Mouse (Mus musculus) lung, postnatal 14 days (tissue): ENCODE measurements around the gene 2300002M23Rik.

Experiments used
- DNase-seq: peaks from one replicate; pipeline ENCODE4 v3.0.0; 2021

Gene 2300002M23Rik

DNA sequence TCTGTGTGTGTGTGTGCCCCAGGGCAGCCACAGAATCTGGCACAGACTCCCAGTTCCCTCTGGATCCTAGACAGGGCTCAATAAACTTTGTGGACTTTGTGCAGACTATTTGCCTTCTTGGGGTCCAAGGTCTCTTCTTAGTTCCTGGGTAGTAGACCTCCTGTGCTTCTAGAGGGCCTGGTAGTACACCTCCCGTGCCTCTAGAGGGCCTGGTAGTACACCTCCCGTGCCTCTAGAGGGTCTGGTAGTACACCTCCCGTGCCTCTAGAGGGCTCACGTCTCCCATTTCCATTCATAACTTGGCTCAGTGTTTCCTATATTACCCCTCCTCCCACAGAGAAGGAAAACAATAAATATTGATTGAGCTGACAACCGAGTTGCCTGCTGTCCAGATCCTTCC lies 10.4 kb upstream of the 2300002M23Rik start:
- peak; percentile 64 for DNase-seq

DNA sequence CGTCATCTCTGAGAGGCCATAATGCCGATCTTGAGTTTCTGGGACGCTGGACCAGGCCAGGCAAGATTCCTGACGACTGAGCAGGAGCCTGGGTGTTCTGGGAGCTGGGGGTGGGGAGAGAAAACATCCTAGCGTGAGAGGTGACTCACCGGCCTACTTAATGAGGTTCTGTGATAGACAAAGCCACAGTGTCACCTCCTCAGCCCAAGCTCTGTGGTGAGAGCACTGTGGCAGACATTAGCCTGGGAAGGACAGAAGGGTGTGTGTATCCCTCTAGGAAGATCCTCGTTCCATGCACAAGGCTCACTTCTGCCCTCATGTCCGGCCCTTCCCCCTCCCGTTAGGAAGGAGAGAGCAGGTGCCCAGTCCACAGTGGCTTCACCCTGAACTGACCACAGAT lies 9.9 kb upstream of the 2300002M23Rik start:
- no peak for DNase-seq

DNA sequence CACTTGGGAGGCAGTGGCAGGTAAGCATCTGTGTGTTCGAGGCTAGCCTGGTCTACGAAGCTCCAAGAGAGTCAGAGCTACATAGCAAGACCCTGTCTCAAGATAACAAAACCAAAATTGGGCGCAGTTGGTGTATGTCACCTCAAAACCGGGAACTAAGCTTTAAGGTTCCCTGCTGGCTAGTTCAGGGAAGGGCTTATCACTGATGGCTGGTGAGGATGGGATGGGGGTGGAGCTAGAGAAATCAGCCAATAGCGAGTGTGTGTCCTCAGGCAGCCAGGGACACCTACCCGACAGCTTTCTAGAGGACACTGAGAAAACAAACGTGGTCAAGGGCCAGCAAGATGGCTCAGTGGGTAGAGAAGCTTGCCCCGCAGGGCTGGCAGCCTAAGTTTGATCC lies 9.0 kb upstream of the 2300002M23Rik start:
- DNase-seq, result no peak

DNA sequence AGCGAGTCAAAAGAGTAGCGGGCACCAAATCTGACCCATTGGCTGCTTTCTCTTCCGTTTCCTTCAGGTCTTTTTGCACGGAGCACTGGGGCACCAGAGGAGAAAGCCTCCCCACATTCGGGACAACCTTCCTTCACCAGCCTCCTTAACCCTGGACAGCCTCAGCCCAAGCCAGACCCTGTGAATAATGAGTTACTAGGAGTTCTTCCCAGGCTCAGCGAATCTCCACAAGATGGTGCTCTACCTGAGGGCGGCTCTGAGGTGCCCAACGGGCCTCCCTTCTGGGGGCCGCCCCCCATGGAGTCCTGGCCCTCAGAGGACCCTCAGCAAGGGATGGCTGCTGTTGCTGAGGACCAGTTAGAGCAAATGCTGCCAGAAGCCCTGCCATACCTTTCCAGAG lies 517 bp downstream of the 2300002M23Rik start:
- DNase-seq, result no peak

DNA sequence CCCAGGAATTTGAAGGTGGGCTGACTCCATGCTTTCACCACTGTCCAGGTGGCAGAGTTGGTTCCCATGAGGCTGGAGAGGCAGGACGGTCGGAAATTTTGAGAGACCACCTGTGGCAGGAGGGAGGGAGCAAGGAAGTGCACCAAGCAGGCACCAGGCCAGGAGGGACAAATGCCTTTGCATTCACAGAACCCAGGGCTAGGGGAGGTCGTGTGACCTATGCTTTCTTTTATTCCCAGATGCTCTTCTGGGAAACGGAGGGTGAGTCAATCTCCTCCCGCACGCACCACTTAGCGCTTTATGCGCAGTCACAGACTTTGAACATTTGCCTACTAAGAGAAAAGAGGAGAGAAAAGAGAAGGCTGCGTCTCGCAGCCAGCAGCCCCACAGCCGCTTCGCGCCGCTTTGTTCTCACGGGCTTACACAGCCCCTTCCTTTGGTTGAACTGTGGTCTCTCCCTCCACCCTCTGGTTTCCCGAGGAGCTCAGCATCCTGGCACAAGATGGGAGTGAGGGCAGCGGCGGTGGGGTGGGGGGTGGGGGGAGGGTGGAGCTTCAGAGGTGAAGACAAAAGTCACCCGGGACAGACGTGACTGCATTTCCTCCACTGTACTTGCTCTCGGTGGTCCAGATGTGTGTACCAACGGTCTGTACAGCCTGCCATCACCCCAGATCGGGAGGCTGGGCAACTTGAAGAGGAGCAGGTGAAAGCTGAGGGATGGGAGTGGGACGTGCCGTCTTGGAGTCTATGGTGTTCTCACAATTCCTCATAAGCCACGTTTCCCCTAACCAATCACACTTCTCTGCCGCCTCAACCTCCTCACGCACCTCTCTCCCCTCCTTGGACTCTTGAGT lies 2.1 kb downstream of the 2300002M23Rik start:
- DNase-seq, result no peak

DNA sequence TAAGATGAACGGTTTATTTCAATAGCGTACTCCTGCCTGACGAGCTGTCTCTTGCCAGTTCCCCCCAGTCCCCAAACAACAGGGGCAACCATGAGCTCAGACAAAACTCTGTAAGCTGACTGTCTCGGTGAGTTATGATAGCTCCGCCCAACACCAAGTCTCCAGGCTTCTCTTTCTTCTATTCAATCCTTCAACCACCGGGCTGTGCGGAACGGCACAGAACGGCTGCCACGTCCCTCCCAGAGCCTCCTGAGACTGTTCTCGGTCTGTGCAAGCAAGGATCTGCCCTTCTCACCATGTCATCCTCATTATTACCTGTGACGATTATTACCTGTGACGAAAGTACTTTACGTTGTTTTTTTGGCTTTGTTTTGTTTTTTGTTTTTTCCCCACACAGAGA lies 3.6 kb downstream of the 2300002M23Rik start:
- DNase-seq, result no peak

DNA sequence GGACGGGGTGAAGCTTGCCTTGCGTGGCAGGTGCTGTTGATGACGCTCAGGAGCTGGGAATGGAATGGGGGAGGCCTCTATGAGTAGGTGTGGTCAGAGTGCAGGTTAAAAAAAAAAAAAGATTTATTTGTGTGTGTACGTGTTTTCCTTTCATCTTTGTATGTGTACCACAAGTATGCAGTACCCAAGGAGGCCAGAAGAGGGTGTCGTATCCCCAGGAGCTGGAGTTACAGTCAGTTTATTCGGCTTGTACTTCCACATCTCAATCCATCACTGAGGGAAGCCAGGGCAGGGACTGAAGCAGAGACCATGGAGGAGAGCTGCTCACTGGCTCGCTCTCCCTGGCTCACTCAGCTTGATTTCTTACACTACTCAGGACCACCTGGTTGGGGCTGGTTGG lies 4.2 kb downstream of the 2300002M23Rik start:
- DNase-seq, result no peak

DNA sequence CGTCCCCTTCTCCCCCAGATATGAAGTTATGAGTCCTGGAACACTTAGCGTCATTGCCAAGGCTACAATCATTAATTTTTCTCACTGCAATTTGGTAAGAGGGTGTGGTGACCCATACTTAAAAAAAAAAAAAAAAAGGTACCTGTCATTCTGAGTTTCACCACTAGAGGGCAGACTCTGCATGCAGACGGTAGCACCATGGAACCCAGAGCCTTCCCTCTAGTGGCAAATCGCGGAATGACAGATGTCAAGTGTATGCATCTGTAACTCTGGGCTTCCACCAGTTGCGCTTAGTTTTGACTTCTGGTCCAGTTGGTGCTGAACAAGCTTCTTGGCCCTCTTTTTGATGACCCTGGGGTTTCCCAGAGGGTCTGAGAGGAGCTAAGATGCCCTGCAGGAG lies 11.0 kb downstream of the 2300002M23Rik start:
- DNase-seq, result peak; percentile 91

DNA sequence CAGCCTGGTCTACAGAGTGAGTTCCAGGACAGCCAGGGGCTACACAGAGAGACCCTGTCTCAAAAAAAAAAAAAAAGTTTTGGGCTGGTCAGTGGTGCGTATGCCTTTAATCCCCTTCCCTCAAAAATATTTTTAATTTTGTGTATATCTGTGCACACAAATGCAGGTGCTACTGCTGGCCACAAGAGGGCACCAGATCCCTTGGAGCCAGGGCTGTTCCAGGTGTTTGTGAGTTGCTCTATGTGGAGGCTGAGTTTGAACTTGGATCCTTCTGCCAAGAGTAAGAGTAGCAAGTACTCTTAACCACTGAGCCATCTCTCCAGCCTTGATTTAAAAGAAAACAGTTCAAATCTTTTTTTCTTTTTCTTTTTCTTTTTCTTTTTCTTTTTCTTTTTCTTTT lies 15.7 kb downstream of the 2300002M23Rik start:
- DNase-seq, result no peak

DNA sequence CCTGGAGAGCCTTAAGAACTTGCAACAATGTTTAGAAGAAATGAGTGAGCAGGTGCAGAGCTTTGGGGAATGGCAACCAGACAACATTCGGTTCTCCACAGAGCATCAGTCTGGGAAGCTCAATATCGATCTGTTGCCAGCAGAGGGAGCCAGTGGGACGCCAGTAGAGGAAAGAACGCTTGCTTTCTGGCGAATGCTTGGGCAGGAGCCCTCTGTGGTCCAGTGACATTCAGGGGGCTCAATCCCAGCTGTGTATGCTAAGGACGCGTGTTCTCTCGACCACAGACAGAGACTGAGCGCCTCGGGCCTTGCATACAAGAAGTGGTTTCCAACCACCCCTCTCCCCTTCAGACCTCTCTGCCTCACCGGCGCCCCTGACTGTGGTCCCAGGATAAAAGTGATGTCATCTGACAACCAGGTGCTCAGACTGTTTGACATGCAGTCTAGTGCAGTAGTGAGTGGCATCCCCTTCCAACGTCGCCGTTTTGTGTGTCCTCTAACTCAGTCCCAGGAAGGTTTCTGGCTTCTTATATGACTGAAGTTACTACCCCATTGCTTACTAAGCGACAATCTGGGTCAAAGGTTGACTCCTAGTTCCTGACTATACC lies 17.2 kb downstream of the 2300002M23Rik start:
- DNase-seq, result peak; percentile 83

DNA sequence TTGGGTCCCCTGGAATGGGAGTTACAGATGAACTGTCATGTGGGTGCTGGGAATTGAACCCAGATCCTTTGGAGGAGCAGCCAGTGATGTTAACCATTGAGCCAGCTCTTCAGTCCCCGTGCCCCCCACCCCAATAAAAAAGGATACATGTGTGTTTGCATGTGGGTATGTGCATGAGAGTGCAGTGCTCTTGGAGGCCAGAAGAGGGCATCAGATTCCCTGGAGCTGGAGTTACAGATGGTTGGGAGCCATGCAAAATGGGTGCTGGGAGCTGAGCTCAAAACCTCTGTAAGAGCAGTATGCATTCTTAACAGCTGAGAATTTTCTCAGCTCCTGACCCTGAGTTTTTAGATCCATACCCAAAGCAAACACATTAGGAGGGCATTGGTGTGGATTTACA lies 20.0 kb downstream of the 2300002M23Rik start:
- no peak for DNase-seq

DNA sequence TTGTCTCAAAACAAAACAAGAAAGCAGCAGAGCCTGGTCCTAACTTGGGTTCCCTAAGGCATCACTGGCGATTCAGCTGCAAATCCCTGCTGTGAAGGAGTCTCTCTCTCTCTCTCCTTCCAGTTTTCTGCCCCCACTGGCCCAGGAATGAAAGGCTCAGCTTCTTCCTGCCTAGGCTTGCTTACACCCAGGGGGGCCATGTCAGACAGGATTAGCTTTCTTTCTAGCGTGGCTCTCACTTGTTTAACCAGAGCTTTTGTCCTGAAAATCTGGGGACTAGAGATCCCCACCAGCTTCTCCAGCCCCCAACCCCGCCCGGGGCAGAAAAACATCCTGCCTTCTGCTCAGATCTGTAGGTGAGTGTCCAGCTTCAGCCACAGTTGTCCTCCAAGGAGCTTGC lies 21.1 kb downstream of the 2300002M23Rik start:
- no peak for DNase-seq

DNA sequence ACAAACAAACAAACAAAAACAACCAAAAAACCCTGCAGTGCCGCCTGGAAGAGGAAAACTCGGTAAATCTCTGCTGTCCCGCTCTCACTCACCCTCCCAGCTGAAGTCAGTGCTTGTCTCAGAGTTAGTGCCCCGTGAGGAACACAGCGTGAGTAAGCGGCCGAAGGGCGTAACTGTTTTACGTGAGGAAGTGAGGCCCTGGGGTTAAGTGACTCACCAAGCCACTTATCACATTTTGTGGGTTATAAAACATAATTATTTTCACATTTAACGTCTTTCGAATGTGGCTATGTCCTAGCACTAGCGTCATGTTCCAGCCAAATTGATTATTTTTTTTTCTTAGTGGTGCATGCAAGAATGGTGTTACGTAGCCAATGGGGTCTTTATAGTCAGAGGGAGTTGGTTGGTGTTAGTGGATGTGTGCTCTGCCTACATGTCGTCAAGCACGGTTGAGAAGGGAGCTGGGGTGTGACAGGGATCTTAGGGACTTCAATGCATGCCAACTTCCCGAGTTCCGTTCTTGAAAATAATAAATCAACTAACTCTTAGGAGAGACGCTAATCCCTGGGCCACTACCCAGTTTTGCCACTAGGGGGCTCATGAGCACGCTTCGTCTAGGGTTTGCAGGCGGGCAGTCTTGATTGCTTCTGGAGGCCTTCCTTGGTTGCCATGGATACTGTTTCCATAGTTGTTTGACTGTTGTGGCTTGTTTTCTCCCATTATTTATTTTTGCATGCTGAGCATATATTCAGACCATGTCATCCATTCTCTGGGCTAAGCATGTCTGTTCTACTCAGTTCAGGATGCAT lies 23.4 kb downstream of the 2300002M23Rik start:
- DNase-seq, result peak; percentile 86

DNA sequence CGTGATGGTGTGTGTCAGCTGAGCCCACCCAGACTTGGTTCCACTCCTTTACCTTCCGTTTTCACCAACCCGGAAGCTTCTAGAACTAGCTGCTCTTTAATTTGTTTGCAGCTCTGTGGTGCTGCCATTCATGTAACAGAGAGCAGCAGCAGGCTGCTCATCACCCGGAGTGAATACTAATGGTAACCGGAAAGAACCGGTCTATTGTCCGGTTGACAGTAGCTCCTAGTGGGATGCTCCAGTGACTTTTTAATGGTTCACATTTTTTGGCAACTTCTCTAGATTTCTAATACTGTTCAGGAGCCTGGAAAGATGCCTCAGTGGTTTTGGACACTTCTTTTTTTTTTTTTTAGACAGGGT lies 23.9 kb downstream of the 2300002M23Rik start:
- no peak for DNase-seq

DNA sequence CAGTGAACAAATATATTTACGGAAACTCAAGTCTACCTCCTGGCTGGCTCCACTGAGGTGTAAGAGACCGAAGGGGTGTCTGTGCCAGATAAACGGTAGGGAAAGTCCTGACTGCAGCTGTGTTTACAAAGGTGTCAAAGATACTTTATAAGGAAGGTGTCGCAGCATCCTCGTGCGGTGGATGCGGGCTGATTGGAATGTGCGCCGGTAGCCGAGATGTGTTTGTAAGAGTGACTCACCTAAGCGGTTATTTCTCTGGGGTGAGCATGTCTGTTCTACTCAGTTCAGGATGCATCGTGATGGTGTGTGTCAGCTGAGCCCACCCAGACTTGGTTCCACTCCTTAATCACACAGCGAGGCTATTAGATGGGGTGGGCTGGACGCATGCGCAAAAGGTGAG lies 24.5 kb downstream of the 2300002M23Rik start:
- DNase-seq, result no peak

DNA sequence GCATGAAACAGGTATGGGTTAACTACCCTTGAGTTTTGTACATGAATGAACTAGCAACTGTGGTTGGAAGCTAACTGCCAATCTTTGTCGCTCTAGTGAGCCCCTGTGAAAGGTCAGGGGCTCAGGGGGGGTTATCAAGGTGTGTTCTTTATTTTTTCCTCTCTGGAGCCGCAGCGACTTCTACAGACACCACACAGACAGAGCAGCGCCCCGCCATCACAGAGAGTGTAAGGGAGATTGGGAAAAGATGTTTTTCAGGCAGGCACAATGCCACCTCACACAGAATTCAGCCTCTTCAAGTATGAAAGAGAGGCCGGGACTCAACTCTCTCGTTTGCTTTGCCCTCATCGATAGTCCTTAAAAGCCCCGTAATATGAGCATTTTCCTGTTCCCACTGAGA lies 24.9 kb downstream of the 2300002M23Rik start:
- no peak for DNase-seq

DNA sequence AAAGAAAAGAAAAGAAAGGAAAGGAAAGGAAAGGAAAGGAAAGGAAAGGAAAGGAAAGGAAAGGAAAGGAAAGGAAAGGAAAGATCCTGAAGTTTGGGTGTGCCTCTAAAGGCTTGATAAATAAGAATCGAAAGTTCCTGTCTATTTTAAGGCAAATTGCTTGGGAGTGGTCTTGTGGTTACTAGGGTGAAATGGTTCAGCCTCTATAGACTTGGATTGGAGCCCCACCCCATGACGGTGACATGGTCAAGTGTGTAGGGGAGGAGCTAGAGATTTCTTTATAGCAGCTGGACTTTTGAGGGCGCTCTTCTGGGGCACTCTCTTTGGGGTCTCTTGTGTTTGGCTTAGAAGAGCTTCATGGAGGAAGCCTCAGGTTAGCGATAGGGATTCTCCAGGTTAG lies 26.5 kb downstream of the 2300002M23Rik start:
- no peak for DNase-seq

DNA sequence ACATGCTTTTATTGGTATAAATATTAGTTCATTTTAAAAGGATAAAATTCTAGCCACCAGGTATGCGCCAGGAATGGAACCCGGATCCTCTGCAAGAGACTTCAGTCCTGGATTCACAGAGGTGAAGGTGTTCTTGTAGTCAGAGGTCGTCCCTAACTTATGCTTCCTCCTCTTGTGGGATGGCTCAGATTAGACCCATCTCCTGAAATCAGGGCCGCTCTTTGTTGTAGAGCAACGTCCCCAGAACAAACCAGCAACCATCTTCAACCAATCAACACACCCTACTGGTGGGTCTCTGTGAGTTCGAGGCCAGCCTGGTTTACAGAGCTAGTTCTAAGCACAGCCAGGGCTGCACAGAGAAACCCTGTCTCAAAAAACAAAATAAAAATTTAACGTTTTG lies 27.2 kb downstream of the 2300002M23Rik start:
- no peak for DNase-seq

DNA sequence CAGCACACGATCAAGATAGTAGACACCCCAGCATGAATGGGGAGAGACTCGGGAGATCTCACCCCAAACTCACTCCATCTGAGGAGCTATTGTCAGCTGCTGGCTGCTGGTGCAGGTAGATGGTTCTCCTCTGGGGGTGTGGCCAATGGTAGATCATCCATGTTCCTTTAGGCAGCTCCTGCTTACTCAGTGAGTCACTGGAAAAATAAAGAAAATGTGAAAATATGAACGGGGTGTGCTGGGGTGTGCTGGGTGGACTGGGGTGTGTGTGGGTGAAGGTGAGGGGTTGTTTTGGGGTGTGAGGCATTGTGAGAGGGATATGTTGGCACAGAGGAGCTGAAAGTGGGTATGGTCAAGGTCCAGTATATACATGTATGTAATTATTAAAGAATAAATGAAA lies 30.1 kb downstream of the 2300002M23Rik start:
- no peak for DNase-seq

DNA sequence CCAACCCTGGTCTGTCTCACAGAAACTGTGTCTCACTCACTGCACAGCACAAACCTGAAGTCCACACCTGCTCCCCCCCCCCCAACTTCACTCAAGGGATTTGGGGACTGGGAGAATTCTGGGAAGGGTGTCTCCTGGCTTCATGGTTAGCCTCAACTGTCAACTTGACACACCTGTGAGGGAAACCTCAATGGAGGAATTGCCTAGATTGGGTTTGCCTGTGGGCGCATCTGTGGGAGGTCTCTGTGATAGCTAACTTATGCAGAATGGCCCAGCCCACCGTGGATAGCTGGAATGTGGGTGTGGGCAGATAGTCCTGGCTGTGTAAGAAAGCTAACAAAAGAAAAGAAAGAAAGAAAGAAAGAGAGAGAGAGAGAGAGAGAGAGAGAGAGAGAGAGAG lies 34.0 kb downstream of the 2300002M23Rik start, which contains the start of gene Sfta2:
TSS of gene Sfta2 (plus strand) at position 301 of the 400 bp plus-strand sequence.
- no peak for DNase-seq

DNA sequence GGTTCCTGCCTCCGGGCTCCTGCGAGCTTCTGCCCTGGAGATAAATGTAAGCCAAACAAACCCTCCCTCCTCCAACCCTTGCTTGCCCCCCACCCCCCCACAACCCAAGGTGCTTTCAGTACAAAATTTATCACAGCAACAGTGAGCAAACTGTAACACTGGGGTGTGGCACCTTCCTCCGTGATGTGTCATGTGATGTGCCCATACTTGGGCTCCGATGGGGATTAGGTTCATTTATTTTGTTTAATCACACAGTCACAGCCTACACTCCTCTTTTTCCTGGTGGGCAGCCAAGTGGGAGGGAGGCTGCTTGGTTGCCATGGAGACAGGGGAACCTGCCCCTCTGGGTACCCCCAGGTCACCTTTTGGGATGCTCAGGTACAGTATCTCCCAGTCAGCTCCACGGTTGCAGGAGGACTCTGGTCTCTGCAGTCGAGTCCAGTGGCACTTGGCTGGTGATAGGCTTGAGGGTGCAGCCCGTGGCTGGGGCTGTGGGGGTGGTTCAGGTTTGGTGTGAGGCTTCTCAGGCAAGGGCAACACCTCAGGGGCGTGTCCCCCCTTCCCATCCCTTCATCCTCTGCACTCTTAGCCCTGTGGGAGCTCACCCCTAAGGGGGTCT lies 34.6 kb downstream of the 2300002M23Rik start:
- DNase-seq, result no peak

DNA sequence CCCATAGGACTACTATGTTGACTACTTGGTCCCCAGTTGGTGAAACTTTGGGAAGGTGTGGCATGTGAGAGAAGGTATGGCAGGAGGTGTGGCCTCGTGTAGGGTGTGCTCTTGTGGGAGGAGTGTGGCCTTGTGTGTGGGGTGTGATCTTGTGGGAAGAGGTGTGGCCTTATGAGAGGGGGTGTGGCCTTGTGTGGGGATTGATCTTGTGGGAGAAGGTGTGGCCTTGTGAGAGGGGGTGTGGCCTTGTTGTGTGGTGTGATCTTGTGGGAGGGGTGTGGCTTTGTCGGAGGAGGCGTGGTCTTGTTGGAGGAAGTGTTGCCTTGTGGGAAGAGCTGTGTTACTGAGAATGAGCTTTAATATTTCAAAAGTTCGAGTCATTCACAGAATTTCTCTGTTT lies 49.9 kb downstream of the 2300002M23Rik start:
- no peak for DNase-seq
